Mouse (Mus musculus) lung, embryonic 16.5 days (tissue): ENCODE measurements around the gene Rela. TPM values are rescaled to one million over a fixed set of nuclear protein-coding genes. Genes with fewer than 3 reads are reported as not detected.

ENCODE experiments used
- microRNA-seq: library from miRNA; unstranded; fragments of <30 nt; microRNA quantifications from one replicate; pipeline ENCODE4, GENCODE M21; 2016
- polyA plus RNA-seq: library from polyadenylated mRNA; unstranded; fragments of >200 nt; fragmentation: Nextera tagmentation; extraction: Ambion mirVana; gene quantifications from 2 replicates; pipeline ENCODE4 v1.2.1, GENCODE M21; 2015

Gene Rela
- polyA plus RNA-seq, 1 experiment from 2014 or later, result 62.1 TPM

Small RNAs within 50 kb of the gene (microRNA-seq; reads per million reads assigned to microRNA genes)
- 0.79 reads per million for gene Mir6987

Other genes starting within 250 kb of the Rela start
- 67.4 and 69.7 TPM in 2 replicates for gene Sart1, start 248.8 kb upstream of the Rela start, polyA plus RNA-seq
- 1.3 and 1.5 TPM in 2 replicates for gene Tsga10ip, start 235.0 kb upstream of the Rela start, polyA plus RNA-seq
- gene Drap1, start 212.5 kb upstream of the Rela start, polyA plus RNA-seq, result 263 and 265 TPM in 2 replicates
- gene AI837181, start 212.3 kb upstream of the Rela start, polyA plus RNA-seq, result 20.7 and 28.3 TPM in 2 replicates
- gene Fosl1, start 189.9 kb upstream of the Rela start, polyA plus RNA-seq, result not detected in 2 replicates
- 7.5 and 7.7 TPM in 2 replicates for gene Ccdc85b, start 179.6 kb upstream of the Rela start, polyA plus RNA-seq
- 111 and 119 TPM in 2 replicates for gene Fibp, start 176.9 kb upstream of the Rela start, polyA plus RNA-seq
- 2.2 and 3.8 TPM in 2 replicates for gene Ctsw, start 169.0 kb upstream of the Rela start, polyA plus RNA-seq
- gene Efemp2, start 163.5 kb upstream of the Rela start, polyA plus RNA-seq, result 197 and 200 TPM in 2 replicates
- 45.7 and 51.4 TPM in 2 replicates for gene Mus81, start 149.1 kb upstream of the Rela start, polyA plus RNA-seq
- gene Cfl1, start 147.0 kb upstream of the Rela start, polyA plus RNA-seq, result 2,553 and 2,793 TPM in 2 replicates
- gene 1700020D05Rik, start 133.7 kb upstream of the Rela start, polyA plus RNA-seq, result not detected in 2 replicates
- gene Snx32, start 126.9 kb upstream of the Rela start, polyA plus RNA-seq, result 7.4 and 7.7 TPM in 2 replicates
- gene Ovol1, start 76.8 kb upstream of the Rela start, polyA plus RNA-seq, result 2.6 and 3.7 TPM in 2 replicates
- 6.1 and 7.0 TPM in 2 replicates for gene Ap5b1, start 69.5 kb upstream of the Rela start, polyA plus RNA-seq
- gene Rnaseh2c, start 35.6 kb upstream of the Rela start, polyA plus RNA-seq, result 131 and 159 TPM in 2 replicates
- gene Kat5, start 27.2 kb upstream of the Rela start, polyA plus RNA-seq, result 55.1 and 57.3 TPM in 2 replicates
- gene Sipa1, start 26.2 kb downstream of the Rela start, polyA plus RNA-seq, result 42.2 and 43.7 TPM in 2 replicates
- gene Map3k11, start 51.3 kb downstream of the Rela start, polyA plus RNA-seq, result 37.8 and 40.1 TPM in 2 replicates
- gene Pcnx3, start 51.4 kb downstream of the Rela start, polyA plus RNA-seq, result 18.3 and 20.8 TPM in 2 replicates
- 0.36 and 0.50 TPM in 2 replicates for gene Kcnk7, start 66.9 kb downstream of the Rela start, polyA plus RNA-seq
- gene Ehbp1l1, start 88.8 kb downstream of the Rela start, polyA plus RNA-seq, result 25.3 and 25.9 TPM in 2 replicates
- 89.1 and 92.9 TPM in 2 replicates for gene Fam89b, start 92.2 kb downstream of the Rela start, polyA plus RNA-seq
- gene Ltbp3, start 103.4 kb downstream of the Rela start, polyA plus RNA-seq, result 52.3 and 61.9 TPM in 2 replicates
- 76.3 and 83.2 TPM in 2 replicates for gene Scyl1, start 133.9 kb downstream of the Rela start, polyA plus RNA-seq
- gene Frmd8, start 237.8 kb downstream of the Rela start, polyA plus RNA-seq, result 56.4 and 61.1 TPM in 2 replicates
- gene Slc25a45, start 240.3 kb downstream of the Rela start, polyA plus RNA-seq, result 5.7 and 6.2 TPM in 2 replicates